ENCODE assay signal across 19 mouse cellular contexts in the genomic region with DNA sequence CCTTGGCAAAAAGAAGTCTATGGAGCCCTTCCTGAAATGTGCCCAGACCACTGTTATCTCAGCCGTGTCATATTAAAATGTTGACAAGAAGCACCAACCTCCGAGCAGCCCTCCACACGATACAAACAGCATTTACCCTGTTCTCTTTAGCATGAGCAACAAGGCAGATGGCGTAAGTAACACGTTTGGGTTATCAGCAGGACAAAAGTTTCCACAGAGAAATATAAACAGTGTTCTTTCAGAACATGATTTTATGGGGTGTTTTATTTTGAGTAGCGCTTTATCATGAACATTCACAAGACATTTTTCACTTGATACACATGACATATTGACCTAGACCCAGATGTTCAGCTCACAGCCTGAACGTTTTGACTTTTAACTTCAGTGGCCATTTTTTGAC.
DNase-seq lines count a peak whose midpoint lies in the region; ATAC-seq and TF ChIP-seq lines count a peak whose summit lies in the region.
"Had no signal": no experiment of that assay in that cellular context is flagged by ENCODE, and none has a peak within 500 bp of the region (broad histone marks: within the 10 kb centered on the region; RNA-seq: fewer than 3 reads in every experiment).

No protein-coding gene starts in this region.

- no peaks in the 10 kb centered on the region for H3K27me3 ChIP-seq in liver, adult 2 months (ENCODE audit: control insufficient read depth, insufficient read depth, low read length)
- H3K27me3 ChIP-seq in lung, embryonic 16.5 days (ENCODE audit: control insufficient read depth, insufficient read depth, low read depth, low read length), result no peaks in the 10 kb centered on the region
- H3K27me3 ChIP-seq in midbrain, embryonic 16.5 days (ENCODE audit: control insufficient read depth, insufficient read depth, low read depth, low read length), result no peaks in the 10 kb centered on the region
- H3K27me3 ChIP-seq: forebrain, embryonic 13.5 days; heart, embryonic 12.5 days had no signal

- no peak overlapping the region for H3K9ac ChIP-seq in liver, adult 2 months (ENCODE audit: low read depth, low read length)
- no peak overlapping the region for H3K9ac ChIP-seq in lung, embryonic 16.5 days (ENCODE audit: low read length)
- H3K9ac ChIP-seq in midbrain, embryonic 16.5 days (ENCODE audit: low read depth, low read length), result no peak overlapping the region
- H3K9ac ChIP-seq: forebrain, embryonic 13.5 days; forebrain, postnatal 0 days; heart, embryonic 12.5 days had no signal

- ATAC-seq in lung, embryonic 16.5 days (ENCODE audit: low read depth), result peak; percentile 94
- no peak for ATAC-seq in midbrain, embryonic 16.5 days
- ATAC-seq: forebrain, embryonic 13.5 days; forebrain, postnatal 0 days had no signal

- no peak for TF ChIP-seq POLR2A in liver, adult 2 months (IDR thresholded peaks at IDR 0.05; ENCODE audit: extremely low read depth, insufficient read depth, low read length)

- no peak overlapping the region for H3K27ac ChIP-seq in liver, adult 2 months (replicated peaks; ENCODE audit: insufficient read depth, low read depth, low read length)
- H3K27ac ChIP-seq in brown adipose tissue, adult 24 weeks (replicated peaks; ENCODE audit: low read depth, low read length), result peak overlapping the region; percentile 43; the same call in 1 of the 2 replicates
- peak overlapping the region; percentile 77 for H3K27ac ChIP-seq in lung, embryonic 16.5 days (ENCODE audit: low read length)
- no peak overlapping the region for H3K27ac ChIP-seq in midbrain, embryonic 16.5 days (ENCODE audit: low read length)
- H3K27ac ChIP-seq: embryonic facial prominence, embryonic 10.5 days; forebrain, embryonic 13.5 days; heart, adult 2 months had no signal

- no peaks in the 10 kb centered on the region for H3K9me3 ChIP-seq in lung, embryonic 16.5 days (ENCODE audit: control insufficient read depth, low read length)
- no peaks in the 10 kb centered on the region for H3K9me3 ChIP-seq in midbrain, embryonic 16.5 days (replicated peaks; ENCODE audit: control insufficient read depth, low read length, poor library complexity, severe bottlenecking)
- H3K9me3 ChIP-seq: embryonic facial prominence, embryonic 10.5 days; forebrain, embryonic 13.5 days; heart, embryonic 12.5 days had no signal

- DNase-seq in liver, adult 2 months (ENCODE audit: extremely low read depth, low read depth, low spot score), result peak; percentile 10
- DNase-seq in liver, result no peak
- peak; percentile 27 for DNase-seq in lung, postnatal 25 days (ENCODE audit: low spot score)
- no peak for DNase-seq in layer of hippocampus, postnatal 36 days
- DNase-seq in cerebellum, adult 9-10 months, result no peak
- DNase-seq: adrenal gland, postnatal 10 days; cerebellum, adult 11-12 months; cerebellum, adult 9-11 months; cerebellum, postnatal 36 days; forebrain, postnatal 0 days; gastrocnemius, postnatal 14 days; heart, adult 2 months; heart, postnatal 36 days had no signal

- WGBS in liver, adult 2 months, result 71% methylated on average over 7 of the region's 7 CpGs
- 30% methylated on average over 7 of the region's 7 CpGs for WGBS in lung, embryonic 16.5 days
- WGBS in midbrain, embryonic 16.5 days, result 91% methylated on average over 7 of the region's 7 CpGs

- H3K36me3 ChIP-seq in liver, adult 2 months (ENCODE audit: control insufficient read depth, insufficient read depth, low read length), result no peaks in the 10 kb centered on the region
- no peaks in the 10 kb centered on the region for H3K36me3 ChIP-seq in lung, embryonic 16.5 days (ENCODE audit: control insufficient read depth, insufficient read depth, low read length)
- no peaks in the 10 kb centered on the region for H3K36me3 ChIP-seq in midbrain, embryonic 16.5 days (ENCODE audit: control insufficient read depth, insufficient read depth, low read length)
- H3K36me3 ChIP-seq: embryonic facial prominence, embryonic 10.5 days; heart, embryonic 12.5 days had no signal

- no peak for TF ChIP-seq CTCF in liver, adult 2 months (IDR thresholded peaks at IDR 0.05; ENCODE audit: low read depth, low read length)

- no peaks in the 10 kb centered on the region for H3K79me2 ChIP-seq in liver, adult 2 months (ENCODE audit: control insufficient read depth, insufficient read depth, low read length)

- no peak overlapping the region for H3K4me2 ChIP-seq in lung, embryonic 16.5 days (ENCODE audit: low read depth, low read length)
- no peak overlapping the region for H3K4me2 ChIP-seq in midbrain, embryonic 16.5 days (ENCODE audit: low read length)
- H3K4me2 ChIP-seq: forebrain, embryonic 13.5 days; heart, embryonic 12.5 days had no signal

- no peak overlapping the region for H3K4me3 ChIP-seq in liver, adult 2 months (ENCODE audit: insufficient read depth, low read depth, low read length)
- no peak overlapping the region for H3K4me3 ChIP-seq in brown adipose tissue, adult 24 weeks (ENCODE audit: insufficient read depth, low read depth, low read length)
- H3K4me3 ChIP-seq in lung, embryonic 16.5 days (ENCODE audit: low read length), result no peak overlapping the region
- no peak overlapping the region for H3K4me3 ChIP-seq in midbrain, embryonic 16.5 days (ENCODE audit: low read depth, low read length)
- H3K4me3 ChIP-seq: embryonic facial prominence, embryonic 10.5 days; forebrain, embryonic 13.5 days; heart, adult 2 months; heart, embryonic 12.5 days had no signal

- no peaks in the 10 kb centered on the region for H3K4me1 ChIP-seq in liver, adult 2 months (ENCODE audit: control insufficient read depth, insufficient read depth, low read length)
- no peaks in the 10 kb centered on the region for H3K4me1 ChIP-seq in brown adipose tissue, adult 24 weeks (ENCODE audit: control insufficient read depth, insufficient read depth, insufficient read length, low read length)
- peaks cover 4% of the 10 kb centered on the region; the same call in 1 of the 2 replicates for H3K4me1 ChIP-seq in lung, embryonic 16.5 days (replicated peaks; ENCODE audit: control insufficient read depth, insufficient read depth, low read length)
- H3K4me1 ChIP-seq in midbrain, embryonic 16.5 days (ENCODE audit: control insufficient read depth, insufficient read depth, low read length), result no peaks in the 10 kb centered on the region
- H3K4me1 ChIP-seq: embryonic facial prominence, embryonic 10.5 days; forebrain, embryonic 13.5 days; heart, embryonic 12.5 days had no signal

Comparison
In these comparisons a context has a peak if more than half of its experiments do, and no peak if none do; other contexts are left out.
1. DNase-seq: peak in liver, adult 2 months (single experiment) and lung, postnatal 25 days (single experiment); none in liver (single experiment), layer of hippocampus, postnatal 36 days (0 of 2) and cerebellum, adult 9-10 months (single experiment).
2. H3K27ac ChIP-seq: peak in brown adipose tissue, adult 24 weeks (single experiment) and lung, embryonic 16.5 days (single experiment); none in liver, adult 2 months (single experiment) and midbrain, embryonic 16.5 days (single experiment).